Mouse (Mus musculus): ENCODE data around the gene Gcc2.
"Not testable (repeated sequence)": the region's sequence is repeated elsewhere in the genome, so short reads cannot be mapped to it uniquely, and the experiment has no call there.

Gcc2 gene

GRCm38 (mm10) chr10:58327836-58328235 lies 72.5 kb downstream of the Gcc2 start:
- not testable (repeated sequence) for DNase-seq

GRCm38 (mm10) chr10:58328517-58329108 lies 73.3 kb downstream of the Gcc2 start:
- DNase-seq: no peak

- no peak for DNase-seq
Measured at GRCm38 (mm10) chr10:58330635-58331034, 75.3 kb downstream of the Gcc2 start.

- no peak for DNase-seq
Measured at GRCm38 (mm10) chr10:58331741-58332140, 76.4 kb downstream of the Gcc2 start.

GRCm38 (mm10) chr10:58333414-58333813 lies 78.1 kb downstream of the Gcc2 start:
- no peak for DNase-seq

GRCm38 (mm10) chr10:58336156-58336555 lies 80.9 kb downstream of the Gcc2 start:
- DNase-seq: no peak

GRCm38 (mm10) chr10:58337091-58337490 lies 81.8 kb downstream of the Gcc2 start:
- not testable (repeated sequence) for DNase-seq

GRCm38 (mm10) chr10:58338590-58338989 lies 83.3 kb downstream of the Gcc2 start:
- DNase-seq: no peak

- DNase-seq: no peak
Measured at GRCm38 (mm10) chr10:58341685-58342084, 86.4 kb downstream of the Gcc2 start.

- no peak for DNase-seq
Measured at GRCm38 (mm10) chr10:58342199-58342598, 86.9 kb downstream of the Gcc2 start.

- DNase-seq: no peak
Measured at GRCm38 (mm10) chr10:58343552-58343951, 88.3 kb downstream of the Gcc2 start.

- DNase-seq: no peak
Measured at GRCm38 (mm10) chr10:58350600-58350999, 95.3 kb downstream of the Gcc2 start.

GRCm38 (mm10) chr10:58351670-58352069 lies 96.4 kb downstream of the Gcc2 start:
- DNase-seq: no peak

- no peak for DNase-seq
Measured at GRCm38 (mm10) chr10:58352364-58352763, 97.1 kb downstream of the Gcc2 start.

GRCm38 (mm10) chr10:58354561-58354960 lies 99.3 kb downstream of the Gcc2 start:
- DNase-seq: no peak
